Mouse (Mus musculus): ENCODE measurements around the gene Fbxo42.
"Not testable (repeated sequence)": the region's sequence is repeated elsewhere in the genome, so short reads cannot be mapped to it uniquely, and the experiment has no call there.

Fbxo42 gene

DNA sequence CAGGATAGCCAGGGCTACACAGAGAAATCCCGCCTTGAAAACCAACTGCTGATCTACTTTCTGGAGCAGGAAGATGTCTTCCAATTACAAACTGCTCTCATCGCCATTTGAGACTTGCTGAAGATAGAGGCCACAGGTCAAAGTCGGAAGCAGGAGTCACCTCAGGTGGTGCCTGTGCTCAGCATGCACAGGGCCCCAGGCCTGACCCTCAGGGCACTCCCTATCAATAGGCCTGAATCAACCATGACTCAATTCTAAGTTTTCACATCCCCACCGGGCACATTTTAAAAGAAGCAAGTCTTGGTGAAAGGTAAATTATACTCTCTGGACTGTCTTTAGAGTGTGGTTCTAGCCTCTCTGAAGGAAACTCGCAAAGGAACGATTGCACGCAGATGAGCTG lies 11.6 kb upstream of the Fbxo42 start:
- DNase-seq (ENCODE audit: extremely low spot score) = no peak

DNA sequence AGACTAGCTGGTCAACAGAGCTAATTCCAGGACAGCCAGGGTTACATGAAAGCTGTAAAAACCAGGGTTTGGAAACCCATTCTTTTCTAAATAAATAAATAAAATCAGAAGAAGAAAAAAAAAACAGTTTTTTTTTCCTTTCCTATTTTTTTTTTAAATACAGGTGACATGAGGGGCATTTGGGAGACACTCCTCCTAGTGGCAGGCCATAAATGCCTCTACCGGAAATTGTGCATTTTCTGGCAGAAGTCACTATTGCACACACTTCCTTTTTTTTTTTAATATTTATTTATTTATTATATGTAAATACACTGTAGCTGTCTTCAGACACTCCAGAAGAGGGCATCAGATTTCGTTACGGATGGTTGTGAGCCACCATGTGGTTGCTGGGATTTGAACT lies 10.0 kb upstream of the Fbxo42 start:
- DNase-seq (ENCODE audit: extremely low spot score) = not testable (repeated sequence)

DNA sequence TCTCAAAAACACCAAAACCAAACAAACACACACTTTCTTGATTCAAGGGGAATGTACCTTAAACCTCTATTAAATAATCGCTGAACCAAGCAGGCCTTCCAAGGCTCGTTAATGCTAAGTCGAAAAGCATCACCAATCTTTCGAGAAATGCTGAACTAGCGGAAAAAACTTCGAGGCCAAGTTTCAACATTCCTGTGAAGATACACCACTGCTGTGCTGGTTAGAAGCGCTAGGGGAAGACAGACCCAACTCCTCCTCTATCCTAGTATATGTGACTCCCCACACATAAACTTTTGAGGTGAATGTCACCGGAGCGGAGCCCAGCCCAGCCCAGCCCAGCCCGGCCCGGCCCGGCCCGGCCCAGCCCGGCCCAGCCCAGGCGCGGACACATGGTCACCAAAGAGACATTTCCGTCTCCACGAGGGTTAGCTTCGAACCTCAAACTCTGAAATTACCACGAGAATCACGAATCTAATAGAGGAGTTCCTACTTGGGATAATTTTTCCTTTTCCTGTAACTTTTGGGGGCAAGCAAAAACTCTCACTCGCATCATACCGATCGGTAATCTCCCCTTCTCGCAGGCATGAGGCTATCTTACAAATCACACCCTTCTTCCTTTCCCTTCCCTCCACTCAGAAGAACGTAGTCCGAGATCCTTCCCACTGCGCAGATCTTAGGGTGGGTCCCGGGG lies 9.1 kb upstream of the Fbxo42 start:
- peak; percentile 50 for DNase-seq (ENCODE audit: extremely low spot score)

- DNase-seq (ENCODE audit: extremely low spot score) = peak; percentile 98
These were observed 8.4 kb upstream of the Fbxo42 start, which contains the start of gene Szrd1 for GRCm38 (mm10) chr4:141139116-141139970. Gene Szrd1, minus strand, starts transcription at chr4:141139775.

DNA sequence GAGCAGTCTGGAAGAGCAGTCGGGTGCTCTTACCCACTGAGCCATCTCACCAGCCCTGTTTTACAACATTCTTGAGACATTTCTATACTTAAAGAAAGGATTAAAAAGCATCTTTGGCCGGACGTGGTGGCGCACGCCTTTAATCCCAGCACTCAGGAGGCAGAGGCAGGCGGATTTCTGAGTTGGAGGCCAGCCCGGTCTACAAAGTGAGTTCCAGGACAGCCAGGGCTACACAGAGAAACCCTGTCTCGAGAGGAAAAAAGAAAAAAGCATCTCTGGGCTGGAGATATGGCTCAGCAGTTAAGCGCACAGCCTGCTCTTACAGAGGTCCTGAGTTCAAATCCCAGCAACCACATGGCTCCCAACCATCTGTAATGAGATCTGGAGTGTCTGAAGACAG lies 7.4 kb upstream of the Fbxo42 start:
- not testable (repeated sequence) for DNase-seq (ENCODE audit: extremely low spot score)

DNA sequence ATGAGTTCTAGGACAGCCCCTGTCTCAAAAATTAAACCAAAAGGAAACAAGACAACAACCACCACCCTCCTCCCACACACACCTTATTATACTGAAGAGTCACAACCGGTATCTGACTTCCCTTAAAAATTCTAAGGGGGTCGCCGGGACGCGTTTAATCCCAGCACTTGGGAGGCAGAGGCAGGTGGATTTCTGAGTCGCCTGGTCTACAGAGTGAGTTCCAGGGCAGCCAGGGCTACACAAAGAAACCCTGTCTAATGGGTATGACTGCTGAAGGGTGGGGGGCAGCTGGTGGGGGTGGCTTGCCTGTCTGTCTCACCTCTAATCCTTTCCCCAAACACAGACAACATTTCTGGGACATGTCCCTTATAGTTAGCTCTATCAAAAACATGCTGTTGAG lies 6.7 kb upstream of the Fbxo42 start:
- no peak for DNase-seq (ENCODE audit: extremely low spot score)

DNA sequence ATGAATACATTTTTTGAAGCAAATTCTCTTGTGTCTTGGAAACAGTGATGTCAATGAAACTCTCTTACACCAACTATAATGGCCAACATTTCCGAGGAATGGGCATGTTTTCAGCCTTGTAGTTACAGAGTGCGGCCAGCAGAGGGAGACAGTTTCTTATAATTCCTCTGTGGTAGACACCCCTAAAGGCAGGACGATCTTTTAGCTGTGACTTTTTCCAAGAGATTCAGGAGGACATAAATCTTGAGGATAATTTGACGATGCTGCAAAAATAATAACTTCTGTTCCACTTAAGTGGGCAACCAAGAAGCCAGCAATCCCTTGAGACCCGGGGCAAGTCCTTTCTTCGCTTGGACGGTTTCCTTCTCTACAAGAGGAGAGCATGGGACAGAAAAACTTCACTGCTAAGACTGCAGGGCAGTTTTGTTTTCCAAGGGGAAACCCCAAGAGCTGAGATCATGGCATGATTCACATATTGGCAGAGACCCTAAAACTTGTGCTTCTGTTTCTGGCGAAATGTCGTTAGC lies 5.4 kb upstream of the Fbxo42 start:
- peak; percentile 70 for DNase-seq (ENCODE audit: extremely low spot score)

DNA sequence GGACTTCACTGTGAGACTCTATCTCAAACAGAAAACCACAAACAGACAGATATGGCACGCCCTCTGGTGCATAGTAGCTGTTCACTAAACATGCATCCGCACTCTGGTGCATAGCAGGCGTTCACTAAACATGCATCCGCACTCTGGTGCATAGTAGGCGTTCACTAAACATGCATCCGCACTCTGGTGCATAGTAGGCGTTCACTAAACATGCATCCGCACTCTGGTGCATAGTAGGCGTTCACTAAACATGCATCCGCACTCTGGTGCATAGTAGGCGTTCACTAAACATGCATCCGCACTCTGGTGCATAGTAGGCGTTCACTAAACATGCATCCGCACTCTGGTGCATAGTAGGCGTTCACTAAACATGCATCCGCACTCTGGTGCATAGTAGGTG lies 2.6 kb upstream of the Fbxo42 start:
- not testable (repeated sequence) for DNase-seq (ENCODE audit: extremely low spot score)

- DNase-seq (ENCODE audit: extremely low spot score) = no peak
These were observed 1.2 kb upstream of the Fbxo42 start for GRCm38 (mm10) chr4:141146491-141147033.

GRCm38 (mm10) chr4:141148009-141148801 lies 492 bp downstream of the Fbxo42 start:
- peak; percentile 56 for DNase-seq (ENCODE audit: extremely low spot score)

DNA sequence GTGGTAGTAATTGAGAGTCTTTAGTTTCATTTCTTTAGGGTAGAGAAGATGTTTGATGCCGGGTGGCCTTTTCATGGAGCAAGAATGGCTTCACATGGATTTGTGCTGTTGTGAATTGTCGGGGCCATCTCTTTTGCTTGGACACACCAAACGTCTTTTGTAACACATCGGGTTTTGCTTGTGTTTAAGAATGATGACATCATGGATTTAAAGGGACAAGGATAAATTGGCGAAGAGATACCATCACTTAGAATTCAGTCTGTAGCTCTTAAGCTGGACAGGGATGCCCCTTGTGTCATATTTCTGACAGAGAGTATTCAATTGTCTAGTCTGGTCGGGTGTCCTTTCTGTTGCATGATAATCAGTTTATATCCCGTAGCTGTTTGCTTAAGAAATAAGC lies 1.4 kb downstream of the Fbxo42 start:
- DNase-seq (ENCODE audit: extremely low spot score) = no peak

GRCm38 (mm10) chr4:141157485-141157884 lies 9.8 kb downstream of the Fbxo42 start:
- no peak for DNase-seq (ENCODE audit: extremely low spot score)

- no peak for DNase-seq (ENCODE audit: extremely low spot score)
These were observed 10.9 kb downstream of the Fbxo42 start for GRCm38 (mm10) chr4:141158609-141159008.

DNA sequence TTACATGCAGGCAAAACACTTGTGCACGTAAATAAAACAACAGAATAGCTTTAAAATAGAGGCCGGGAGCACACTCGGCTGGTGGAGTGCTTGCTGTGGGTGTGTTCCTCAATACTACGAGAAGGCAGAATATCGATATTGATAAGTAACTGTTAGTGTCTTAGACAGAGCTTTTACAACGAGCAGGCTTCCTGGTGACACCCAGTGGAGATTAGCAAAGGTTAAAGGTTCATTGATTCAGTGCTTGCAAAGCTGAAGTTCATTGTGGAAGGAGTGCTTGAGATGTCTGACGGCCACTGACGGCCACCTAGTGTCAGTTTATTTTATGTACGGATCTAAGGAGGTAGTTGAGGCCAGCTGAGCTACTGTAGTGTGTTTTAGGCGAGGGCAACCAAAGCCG lies 11.4 kb downstream of the Fbxo42 start:
- no peak for DNase-seq (ENCODE audit: extremely low spot score)

GRCm38 (mm10) chr4:141159666-141160065 lies 12.0 kb downstream of the Fbxo42 start:
- no peak for DNase-seq (ENCODE audit: extremely low spot score)

- no peak for DNase-seq (ENCODE audit: extremely low spot score)
These were observed 12.5 kb downstream of the Fbxo42 start for GRCm38 (mm10) chr4:141160193-141160592.

DNA sequence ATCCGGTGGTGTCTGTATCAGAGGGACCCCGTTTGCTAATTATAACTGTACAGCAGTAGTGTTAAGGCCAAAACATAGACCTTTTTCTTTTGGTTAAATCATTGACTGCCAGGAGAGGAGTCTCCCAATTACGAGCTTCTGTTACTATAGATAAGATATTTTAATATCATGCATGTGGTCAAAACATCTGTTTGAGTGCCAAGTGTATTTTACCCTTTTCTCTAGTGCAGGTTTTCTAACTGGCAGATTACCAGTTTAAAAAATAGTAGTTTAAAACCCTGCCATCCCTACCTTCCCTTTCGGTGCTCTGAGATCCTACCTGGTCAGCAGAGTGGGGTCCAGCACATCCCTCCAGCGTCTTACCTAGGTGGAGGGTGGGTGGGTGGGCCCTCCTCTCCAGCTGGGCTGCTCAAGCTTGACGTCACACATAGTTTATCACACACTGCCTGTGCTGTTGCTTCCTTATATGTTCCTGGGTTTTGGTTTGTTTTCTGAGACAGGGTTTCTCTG lies 14.0 kb downstream of the Fbxo42 start:
- no peak for DNase-seq (ENCODE audit: extremely low spot score)

DNA sequence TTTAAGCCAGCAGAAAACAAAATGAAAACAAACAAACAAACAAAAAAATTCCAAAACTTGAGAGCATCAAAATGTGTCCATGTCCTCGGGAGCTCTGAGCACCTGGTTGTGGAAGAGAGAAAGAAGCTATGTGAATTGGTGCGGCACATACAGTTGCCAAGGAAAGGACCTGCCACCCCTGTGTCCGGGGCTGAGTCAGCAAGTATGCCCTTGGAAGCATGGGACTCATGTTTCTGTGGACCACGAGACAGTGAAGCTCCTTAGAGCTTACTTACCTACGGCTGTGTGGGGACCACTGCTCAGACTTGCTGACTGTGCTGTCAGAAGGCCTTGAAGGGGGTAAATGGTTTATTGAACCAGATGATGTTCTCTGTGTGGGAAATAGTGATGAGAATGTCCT lies 16.0 kb downstream of the Fbxo42 start:
- no peak for DNase-seq (ENCODE audit: extremely low spot score)

GRCm38 (mm10) chr4:141165744-141166292 lies 18.1 kb downstream of the Fbxo42 start:
- DNase-seq (ENCODE audit: extremely low spot score) = no peak

DNA sequence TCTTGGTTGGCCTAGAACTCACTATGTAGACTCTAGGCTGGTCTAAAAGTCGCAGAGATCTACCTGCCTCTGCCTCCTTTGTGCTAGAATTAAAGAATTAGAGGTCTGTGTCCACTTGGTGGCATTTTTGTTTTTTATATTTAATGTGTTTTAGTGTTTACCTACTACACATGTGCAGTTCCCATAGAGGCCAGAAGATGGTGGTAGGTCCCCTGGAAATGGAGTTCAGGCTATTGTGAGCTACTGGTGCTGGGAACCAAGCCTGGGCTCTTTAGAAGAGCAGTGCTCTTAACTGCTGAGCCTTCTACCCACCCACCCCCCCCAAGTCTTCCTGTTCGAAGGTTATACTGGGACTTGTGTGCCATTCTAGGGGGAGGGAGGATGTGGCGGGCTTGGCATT lies 19.4 kb downstream of the Fbxo42 start:
- no peak for DNase-seq (ENCODE audit: extremely low spot score)

DNA sequence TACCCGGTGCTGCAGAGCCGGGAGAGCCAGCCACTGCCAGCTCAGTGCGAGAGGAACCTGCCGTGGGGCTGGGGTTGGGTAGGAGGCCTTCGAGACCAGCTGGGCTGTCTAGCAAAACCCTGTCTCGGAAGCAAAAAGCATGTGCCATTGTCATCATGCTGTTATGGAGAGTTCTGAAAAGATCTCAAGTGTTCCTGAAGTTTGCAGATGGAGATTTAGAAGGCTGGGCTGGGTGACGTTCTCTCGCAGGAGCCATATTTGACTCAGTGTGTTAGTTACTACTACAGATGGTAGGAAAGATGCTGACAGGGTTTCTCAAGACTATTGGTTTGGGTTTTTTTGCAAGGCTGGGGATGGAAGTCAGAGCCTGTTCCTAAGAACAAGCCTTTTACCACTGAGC lies 24.4 kb downstream of the Fbxo42 start:
- no peak for DNase-seq (ENCODE audit: extremely low spot score)

Data from embryo, embryonic 9.5 days (tissue).